Mouse (Mus musculus) cerebellum, adult 2 months (tissue): ENCODE measurements around the gene Sox5. TPM values are rescaled to one million over a fixed set of nuclear protein-coding genes. Genes with fewer than 3 reads are reported as not detected.
A peak's percentile ranks its signal among the peaks of the same experiment; 100 is the strongest.

Experiments used
- DNase-seq, 2 experiments: peaks; one replicate each; pipeline ENCODE4 v3.0.0; 2021
- H3K27ac ChIP-seq: fragments of 200-500 bp; 2 replicates; pipeline ENCODE4 v1.5.1; 2012; ENCODE audit warnings: low read length, control low read depth, inconsistent platforms; ENCODE audit not compliant: insufficient read depth
- H3K27me3 ChIP-seq: fragments of 200-500 bp; 2 replicates; pipeline ENCODE4 v1.6.1; 2012; ENCODE audit warnings: inconsistent platforms, mild to moderate bottlenecking, low read length, moderate library complexity; ENCODE audit not compliant: control insufficient read depth, insufficient read depth
- H3K4me1 ChIP-seq: fragments of 200-500 bp; 2 replicates; pipeline ENCODE4 v1.6.1; 2011; ENCODE audit warnings: low read length; ENCODE audit not compliant: control insufficient read depth, insufficient read depth
- H3K4me3 ChIP-seq: fragments of 200-500 bp; replicated peaks from 2 replicates; pipeline ENCODE3; 2011; ENCODE audit warnings: mild to moderate bottlenecking, low read depth, low read length, control low read depth; ENCODE audit not compliant: insufficient read depth
- CTCF ChIP-seq: fragments of 200-500 bp; IDR thresholded peaks from 2 replicates; pipeline ENCODE4 v1.5.1; 2011; ENCODE audit warnings: low read depth, mild to moderate bottlenecking, control low read depth, low read length, moderate library complexity, borderline replicate concordance; ENCODE audit not compliant: insufficient read depth
- POLR2A ChIP-seq: fragments of 200-500 bp; IDR thresholded peaks from 2 replicates; pipeline ENCODE4 v1.6.1; 2011; ENCODE audit warnings: low read length, control low read depth, borderline replicate concordance; ENCODE audit not compliant: insufficient read depth
- WGBS: fragments of 180-500 bp; shearing (Covaris S2); methylation state at CpG from one replicate; pipeline ENCODE4 v1.1.7; 2018; 5-methylcytosine and 5-hydroxymethylcytosine counted together
- polyA plus RNA-seq: library from polyadenylated mRNA; depleted of rRNA; stranded (reverse); fragments of >200 nt; gene quantifications from 2 replicates; pipeline ENCODE4 v1.2.3, GENCODE M21; 2012

The Sox5 gene
- polyA plus RNA-seq, 1 experiment = 13.3 TPM

DNA sequence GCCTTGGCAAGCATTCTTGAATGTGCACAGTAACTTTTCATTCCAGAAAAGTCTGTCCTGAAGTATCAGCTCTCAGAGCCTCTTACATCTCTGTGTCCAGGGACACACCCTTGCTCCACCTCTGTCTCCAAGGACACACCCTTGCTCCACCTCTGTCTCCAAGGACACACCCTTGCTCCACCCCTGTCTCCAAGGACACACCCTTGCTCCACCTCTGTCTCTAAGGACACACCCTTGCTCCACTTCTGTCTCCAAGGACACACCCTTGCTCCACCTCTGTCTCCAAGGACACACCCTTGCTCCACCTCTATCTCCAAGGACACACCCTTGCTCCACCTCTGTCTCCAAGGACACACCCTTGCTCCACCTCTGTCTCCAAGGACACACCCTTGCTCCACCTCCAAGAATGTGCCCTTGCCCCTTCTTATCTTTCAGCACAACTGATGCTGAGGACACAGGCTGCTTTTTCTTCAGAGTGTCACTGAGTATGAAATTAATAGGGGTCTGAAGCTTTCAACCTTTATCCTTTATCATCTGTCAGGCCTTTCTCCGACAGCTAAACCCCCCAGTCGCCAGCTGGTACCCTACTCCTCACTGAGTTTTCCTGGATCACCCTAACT, 452.4 kb downstream of the Sox5 start:
- no peak for TF ChIP-seq CTCF
- no peak for TF ChIP-seq POLR2A
- H3K27me3 ChIP-seq = no peaks in the 10 kb centered on the region
- 68% methylated on average over 2 of the region's 2 CpGs for WGBS
- no peak overlapping the region for H3K4me3 ChIP-seq
- no peak overlapping the region for H3K27ac ChIP-seq
- no peak for DNase-seq
- H3K4me1 ChIP-seq = no peaks in the 10 kb centered on the region

DNA sequence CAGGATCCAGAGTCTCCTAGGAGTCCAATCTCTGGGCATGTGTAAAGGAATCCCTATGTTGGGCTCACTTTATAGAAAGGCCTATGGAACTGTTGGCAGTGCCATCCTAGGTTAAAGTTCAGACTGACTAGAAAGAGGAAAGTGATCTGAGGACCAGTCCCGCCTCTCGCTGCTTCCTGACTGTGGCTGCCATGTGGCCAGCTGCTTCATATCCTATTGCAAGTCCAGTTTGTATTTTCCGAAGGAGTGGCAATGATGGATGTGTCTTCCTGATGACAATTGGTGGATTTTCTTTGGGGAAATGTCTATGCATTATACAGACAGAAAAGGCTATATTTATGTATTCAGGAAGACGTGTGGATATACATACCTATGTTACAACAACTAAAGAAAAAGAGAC, 453.0 kb downstream of the Sox5 start:
- no peak overlapping the region for H3K4me3 ChIP-seq
- H3K27ac ChIP-seq = no peak overlapping the region
- no peak for TF ChIP-seq CTCF
- no peak for TF ChIP-seq POLR2A
- no peaks in the 10 kb centered on the region for H3K4me1 ChIP-seq
- no peak for DNase-seq
- 85% methylated on average over 4 of the region's 4 CpGs for WGBS
- H3K27me3 ChIP-seq = no peaks in the 10 kb centered on the region

DNA sequence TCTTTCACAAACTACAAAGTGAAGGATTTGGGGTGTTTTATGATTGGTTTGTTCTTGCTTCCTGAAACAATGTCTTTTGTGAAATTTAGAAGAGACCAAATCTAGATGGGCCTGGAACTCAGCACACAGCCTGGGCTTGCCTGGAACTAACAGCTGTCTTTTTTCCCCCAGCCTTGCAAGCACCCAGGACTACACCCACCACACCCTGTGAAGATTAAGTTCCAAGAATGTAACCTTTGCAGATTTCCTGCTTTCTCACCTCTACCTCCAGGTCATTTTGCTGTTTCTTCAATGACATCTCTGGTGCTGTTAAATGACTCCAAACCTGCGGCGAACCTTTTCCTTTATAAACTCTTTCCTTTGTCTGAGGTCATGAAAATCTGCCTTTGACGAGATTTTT, 455.0 kb downstream of the Sox5 start:
- Histone ChIP-seq H3K4me1 (no peaks in the 10 kb centered on the region), H3K27ac (no peak overlapping the region), H3K4me3 (no peak overlapping the region), H3K27me3 (no peaks in the 10 kb centered on the region)
- TF ChIP-seq CTCF = no peak
- no peak for TF ChIP-seq POLR2A
- 71% methylated on average over 3 of the region's 3 CpGs for whole genome bisulfite sequencing
- no peak for DNase-seq

DNA sequence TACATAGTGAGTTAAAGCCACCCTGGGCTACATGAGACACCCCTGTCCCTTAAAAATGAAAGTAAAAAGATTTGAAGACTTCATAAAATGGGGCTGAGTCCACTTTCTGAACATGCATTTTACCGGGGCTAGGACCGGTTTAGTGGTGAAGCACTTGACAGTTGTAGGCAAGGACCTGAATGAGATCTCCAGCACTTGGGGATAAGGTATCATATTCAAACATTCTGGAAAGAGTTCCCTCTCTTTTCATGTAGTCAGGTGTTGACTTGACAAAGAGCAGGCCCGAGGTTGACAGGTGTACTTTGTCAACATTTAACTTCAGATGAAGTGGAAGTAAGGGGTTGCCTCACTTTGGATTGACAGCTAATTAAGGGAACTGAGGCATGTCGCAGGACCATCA, 458.4 kb downstream of the Sox5 start:
- no peak for TF ChIP-seq CTCF
- TF ChIP-seq POLR2A = no peak
- Histone ChIP-seq H3K27ac (no peak overlapping the region), H3K4me3 (no peak overlapping the region), H3K27me3 (no peaks in the 10 kb centered on the region), H3K4me1 (peaks cover 3% of the 10 kb centered on the region; the same call in 1 of the 2 replicates)
- WGBS = 91% methylated on average over 4 of the region's 4 CpGs
- DNase-seq = no peak

DNA sequence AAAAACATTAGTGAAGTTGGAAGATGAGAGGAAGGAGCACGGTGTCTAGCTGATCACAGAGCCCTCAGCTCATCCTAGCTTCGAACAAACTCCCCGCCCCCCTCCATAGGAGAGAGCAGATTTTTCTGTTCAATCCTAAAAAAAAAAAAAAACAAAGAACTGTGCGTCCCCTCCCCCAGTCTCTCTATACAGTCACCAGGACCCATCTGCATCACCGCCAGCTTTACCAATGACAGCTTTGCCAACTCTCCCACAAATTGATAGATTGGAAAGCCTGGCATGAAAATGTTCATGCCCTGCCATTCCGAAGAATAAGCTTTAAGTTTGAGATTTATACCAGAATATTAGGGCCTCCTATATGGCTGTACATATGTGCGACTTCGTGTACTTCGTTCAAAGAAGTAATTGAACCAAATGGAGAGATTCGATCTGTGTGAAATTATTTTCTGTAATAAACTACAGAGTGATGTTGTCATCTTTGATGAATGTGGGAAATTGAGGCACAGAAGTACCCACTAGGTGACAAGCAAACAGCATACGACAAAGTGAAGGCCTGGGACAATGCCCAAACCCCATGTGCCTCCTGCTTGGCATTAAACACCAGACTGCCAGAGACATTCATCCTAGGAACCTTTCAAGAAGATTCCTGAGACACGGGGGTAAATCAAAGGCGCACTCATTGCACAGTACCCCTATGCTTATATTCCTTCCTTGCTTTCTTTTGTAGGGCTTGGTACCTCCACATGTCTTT, 459.3 kb downstream of the Sox5 start:
- Histone ChIP-seq H3K27ac (no peak overlapping the region), H3K27me3 (no peaks in the 10 kb centered on the region), H3K4me1 (peaks cover 3% of the 10 kb centered on the region; the same call in 1 of the 2 replicates), H3K4me3 (no peak overlapping the region)
- no peak for TF ChIP-seq CTCF
- no peak for TF ChIP-seq POLR2A
- 77% methylated on average over 13 of the region's 13 CpGs for WGBS
- no peak for DNase-seq

DNA sequence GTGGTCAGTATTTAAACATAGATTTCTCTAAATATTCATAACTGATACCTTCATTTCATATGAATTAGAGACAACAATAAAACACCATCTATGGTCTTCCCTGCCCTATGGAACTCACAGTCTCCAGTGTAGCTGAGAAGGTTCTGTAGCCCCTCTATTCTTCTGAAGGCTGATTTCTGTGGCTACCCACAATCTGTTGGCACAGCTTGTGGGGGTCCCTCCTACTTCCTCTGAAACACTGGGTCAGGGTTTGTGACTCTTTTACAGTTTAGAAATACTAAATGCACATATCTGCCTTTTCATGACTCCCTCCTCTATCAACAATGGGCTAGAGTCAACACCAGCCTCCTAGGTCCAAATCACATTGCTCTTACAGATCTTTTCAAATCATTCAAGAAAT, 461.4 kb downstream of the Sox5 start:
- Histone ChIP-seq H3K27me3 (no peaks in the 10 kb centered on the region), H3K27ac (no peak overlapping the region), H3K4me1 (peaks cover 3% of the 10 kb centered on the region; the same call in 1 of the 2 replicates), H3K4me3 (no peak overlapping the region)
- TF ChIP-seq POLR2A (no peak), CTCF (no peak)
- DNase-seq = no peak

DNA sequence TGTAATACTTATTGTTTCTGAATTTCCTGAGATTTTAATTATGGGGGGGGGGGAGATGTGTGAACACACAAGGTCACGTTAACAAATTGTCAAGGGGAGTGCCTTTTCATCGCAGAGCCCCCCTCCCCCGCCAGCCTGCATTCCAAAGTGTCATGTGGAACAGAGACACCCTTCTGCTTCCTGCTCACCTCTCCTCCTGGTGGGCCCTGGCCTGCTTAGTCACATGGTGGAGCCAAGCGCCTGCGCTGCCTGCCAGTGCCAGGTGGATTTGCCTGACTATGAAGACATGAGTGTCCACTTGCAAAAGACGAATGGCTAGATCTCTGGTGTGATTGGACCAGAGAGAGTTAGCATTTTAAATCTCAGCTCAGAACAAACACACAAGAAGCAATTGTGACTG, 462.1 kb downstream of the Sox5 start:
- TF ChIP-seq POLR2A (no peak), CTCF (no peak)
- Histone ChIP-seq H3K4me1 (peaks cover 3% of the 10 kb centered on the region; the same call in 1 of the 2 replicates), H3K27me3 (no peaks in the 10 kb centered on the region), H3K4me3 (no peak overlapping the region), H3K27ac (no peak overlapping the region)
- DNase-seq = peak in 1 of 2 experiments; percentile 12
- 34% methylated on average over 6 of the region's 6 CpGs for WGBS
